Mouse (Mus musculus) heart, embryonic 10.5 days (tissue): Measurements from ENCODE around the gene Appbp2. TPM values are rescaled to one million over a fixed set of nuclear protein-coding genes. Genes with fewer than 3 reads are reported as not detected.
A peak's percentile ranks its signal among the peaks of the same experiment; 100 is the strongest.
"Not testable (repeated sequence)": the region's sequence is repeated elsewhere in the genome, so short reads cannot be mapped to it uniquely, and the experiment has no call there.

Experiments
- DNase-seq: peaks from one replicate; pipeline ENCODE4 v3.0.0-alpha.2; 2017; ENCODE audit warnings: low spot score
- H3K27ac ChIP-seq: fragments of 300-500 bp; sonication (generic); 2 replicates; pipeline ENCODE4 v1.5.1; 2016; ENCODE audit warnings: mild to moderate bottlenecking
- H3K27me3 ChIP-seq: fragments of 300-500 bp; sonication (generic); 2 replicates; pipeline ENCODE4 v1.6.1; 2016; ENCODE audit warnings: mild to moderate bottlenecking; ENCODE audit not compliant: poor library complexity, insufficient read depth, severe bottlenecking
- H3K36me3 ChIP-seq: fragments of 300-500 bp; sonication (generic); 2 replicates; pipeline ENCODE4 v1.6.1; 2016; ENCODE audit warnings: mild to moderate bottlenecking, moderate library complexity
- H3K4me1 ChIP-seq: fragments of 300-500 bp; sonication (generic); 2 replicates; pipeline ENCODE4 v1.6.1; 2016; ENCODE audit warnings: mild to moderate bottlenecking
- H3K4me3 ChIP-seq: fragments of 300-500 bp; sonication (generic); 2 replicates; pipeline ENCODE4 v1.5.1; 2016; ENCODE audit warnings: mild to moderate bottlenecking, moderate library complexity
- H3K9me3 ChIP-seq: fragments of 300-500 bp; sonication (generic); 2 replicates; pipeline ENCODE4 v1.6.1; 2016; ENCODE audit warnings: mild to moderate bottlenecking, moderate library complexity
- WGBS: fragments of 180-500 bp; shearing (Covaris S2); methylation state at CpG from one replicate; pipeline ENCODE4 v1.1.7; 2016; 5-methylcytosine and 5-hydroxymethylcytosine counted together
- polyA plus RNA-seq: library from polyadenylated mRNA; unstranded; fragments of >200 nt; fragmentation: Nextera tagmentation; extraction: Ambion mirVana; gene quantifications from 2 replicates; pipeline ENCODE4 v1.2.1, GENCODE M21; 2016

Appbp2 gene
- polyA plus RNA-seq, 1 experiment from 2014 or later = 46.8 TPM

GRCm38 (mm10) chr11:85177761-85178160 lies 57.2 kb downstream of the Appbp2 start:
- no peaks in the 10 kb centered on the region for H3K36me3 ChIP-seq
- no peaks in the 10 kb centered on the region for H3K9me3 ChIP-seq
- H3K27ac ChIP-seq = no peak overlapping the region
- no peaks in the 10 kb centered on the region for H3K4me1 ChIP-seq
- H3K27me3 ChIP-seq = peaks cover 4% of the 10 kb centered on the region; the same call in 1 of the 2 replicates
- 72% methylated on average over 6 of the region's 6 CpGs for whole genome bisulfite sequencing
- no peak overlapping the region for H3K4me3 ChIP-seq
- DNase-seq = no peak

- no peak for DNase-seq
- Histone ChIP-seq H3K36me3 (no peaks in the 10 kb centered on the region), H3K9me3 (no peaks in the 10 kb centered on the region), H3K4me3 (no peak overlapping the region), H3K4me1 (no peaks in the 10 kb centered on the region), H3K27me3 (peaks cover 7% of the 10 kb centered on the region; the same call in 1 of the 2 replicates), H3K27ac (no peak overlapping the region)
- WGBS = 71% methylated on average over 3 of the region's 3 CpGs
These were observed 59.0 kb downstream of the Appbp2 start for GRCm38 (mm10) chr11:85175941-85176340.

DNA sequence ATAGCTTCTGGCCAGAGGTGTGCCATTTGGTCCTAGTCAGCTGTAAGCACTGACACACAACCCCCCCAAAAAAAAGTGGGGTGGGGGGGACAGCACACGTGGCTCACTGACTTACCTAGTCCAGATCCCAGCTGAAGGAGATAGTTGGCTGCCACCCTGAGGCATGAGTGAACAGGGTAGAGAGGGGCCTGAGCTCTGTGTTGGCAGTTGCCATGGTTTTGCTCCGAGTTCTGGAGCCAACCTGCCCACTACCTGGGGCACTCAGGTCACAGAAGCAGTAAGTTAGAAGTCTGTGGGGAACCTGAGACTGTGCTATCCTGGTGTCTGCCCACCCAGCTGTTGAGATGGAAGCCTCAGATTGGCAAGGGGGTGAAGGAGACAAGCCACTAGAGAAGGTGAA lies 64.1 kb downstream of the Appbp2 start:
- H3K9me3 ChIP-seq = no peaks in the 10 kb centered on the region
- H3K4me1 ChIP-seq = peaks cover 13% of the 10 kb centered on the region; the same call in 1 of the 2 replicates
- DNase-seq = no peak
- 53% methylated on average over 2 of the region's 2 CpGs for WGBS
- H3K27me3 ChIP-seq = 0 out of 2 replicates have a peak, but pooled peaks cover 5% of the 10 kb centered on the region
- no peaks in the 10 kb centered on the region for H3K36me3 ChIP-seq
- H3K4me3 ChIP-seq = no peak overlapping the region
- no peak overlapping the region for H3K27ac ChIP-seq

DNA sequence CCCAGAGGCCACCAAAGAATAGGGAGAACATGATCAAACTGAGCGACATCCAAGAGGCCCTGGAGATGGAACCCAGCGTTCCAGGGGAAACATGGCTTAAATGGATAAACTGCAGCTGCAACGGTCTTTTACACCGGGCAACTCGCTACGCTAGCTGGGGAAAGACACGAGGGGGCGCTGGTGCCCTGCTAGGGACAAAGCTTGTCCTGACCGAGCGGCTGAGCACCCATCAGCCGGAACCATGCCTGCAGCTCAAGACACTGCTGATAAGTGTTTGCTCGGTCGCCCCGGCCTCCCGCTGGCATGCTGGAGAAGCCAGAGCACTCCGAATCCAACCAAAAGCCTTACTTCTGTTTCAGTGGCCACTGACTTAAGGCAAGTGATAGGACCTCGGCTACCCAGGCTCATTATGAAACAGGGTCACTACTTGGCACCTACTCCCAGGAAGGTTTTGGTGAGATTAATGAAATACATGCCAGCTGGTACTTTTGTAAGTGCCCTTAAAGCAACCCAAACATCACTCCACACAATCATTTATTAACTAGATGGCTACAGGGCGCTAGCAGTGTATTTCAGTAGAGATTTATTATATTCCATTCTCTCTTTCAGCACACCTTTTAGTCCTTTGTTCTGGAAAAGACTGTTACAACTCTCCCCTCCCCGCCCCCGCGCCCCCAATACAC lies 64.7 kb downstream of the Appbp2 start, which contains the start of gene 1700125H20Rik:
Gene 1700125H20Rik, plus strand, starts transcription at position 347 of the 683 bp plus-strand sequence.
- no peaks in the 10 kb centered on the region for H3K9me3 ChIP-seq
- peak within 1 kb of the TSS; percentile 39 for H3K4me3 ChIP-seq
- 0 out of 2 replicates have a peak, but pooled peaks cover 5% of the 10 kb centered on the region for H3K27me3 ChIP-seq
- H3K27ac ChIP-seq = peak within 1 kb of the TSS; percentile 54
- peak; percentile 94 for DNase-seq
- 14% methylated on average over 21 of the region's 21 CpGs for WGBS
- H3K36me3 ChIP-seq = no peaks in the 10 kb centered on the region
- peaks cover 13% of the 10 kb centered on the region; the same call in 1 of the 2 replicates for H3K4me1 ChIP-seq

GRCm38 (mm10) chr11:85167503-85167902 lies 67.4 kb downstream of the Appbp2 start:
- no peaks in the 10 kb centered on the region for H3K36me3 ChIP-seq
- H3K27ac ChIP-seq = no peak overlapping the region
- H3K4me1 ChIP-seq = peaks cover 13% of the 10 kb centered on the region; the same call in 1 of the 2 replicates
- H3K9me3 ChIP-seq = no peaks in the 10 kb centered on the region
- H3K4me3 ChIP-seq = no peak overlapping the region
- DNase-seq = no peak
- 62% methylated on average over 1 of the region's 1 CpGs for WGBS
- 0 out of 2 replicates have a peak, but pooled peaks cover 5% of the 10 kb centered on the region for H3K27me3 ChIP-seq

- H3K4me3 ChIP-seq = no peak overlapping the region
- H3K36me3 ChIP-seq = no peaks in the 10 kb centered on the region
- no peaks in the 10 kb centered on the region for H3K27me3 ChIP-seq
- H3K27ac ChIP-seq = no peak overlapping the region
- no peak for DNase-seq
- H3K9me3 ChIP-seq = no peaks in the 10 kb centered on the region
- H3K4me1 ChIP-seq = no peaks in the 10 kb centered on the region
These were observed 70.6 kb downstream of the Appbp2 start for GRCm38 (mm10) chr11:85164371-85164770.

DNA sequence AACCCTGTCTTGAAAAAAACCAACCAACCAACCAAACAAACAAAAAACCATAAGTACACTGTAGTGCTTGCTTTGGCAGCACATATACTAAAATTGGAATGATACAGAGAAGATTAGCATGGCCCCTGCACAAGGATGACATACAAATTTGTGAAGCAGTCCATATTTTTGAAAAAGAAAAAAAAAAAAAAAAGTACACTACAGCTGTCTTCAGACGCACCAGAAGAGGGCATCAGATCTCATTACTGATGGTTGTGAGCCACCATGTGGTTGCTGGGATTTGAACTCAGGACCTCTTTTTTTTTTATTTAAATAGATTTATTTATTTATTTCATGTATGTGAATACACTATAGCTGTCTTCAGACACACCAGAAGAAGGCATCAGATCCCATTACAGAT lies 71.9 kb downstream of the Appbp2 start:
- not testable (repeated sequence) for H3K27ac ChIP-seq, H3K36me3 ChIP-seq, H3K9me3 ChIP-seq, H3K27me3 ChIP-seq, H3K4me1 ChIP-seq, DNase-seq, H3K4me3 ChIP-seq
- 89% methylated on average over 1 of the region's 1 CpGs for WGBS

DNA sequence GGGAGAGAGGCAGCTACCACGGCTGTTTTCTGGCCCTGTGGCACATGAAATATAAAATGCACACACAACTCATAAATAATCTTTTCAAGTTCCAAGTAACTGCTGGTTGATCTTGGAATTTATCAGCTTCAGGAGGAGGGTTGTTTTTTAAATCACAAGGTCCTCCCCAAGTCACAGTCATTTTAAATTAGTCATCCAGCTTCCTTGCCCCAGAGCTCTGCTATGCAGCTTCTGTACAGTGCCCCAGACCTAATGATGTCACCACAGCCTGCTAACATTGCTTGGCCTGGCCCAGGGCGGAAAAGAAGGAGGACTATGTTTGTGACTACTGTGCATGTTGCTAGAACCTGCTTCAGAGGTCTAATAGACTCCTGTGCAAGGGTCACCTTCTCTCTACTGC lies 77.6 kb downstream of the Appbp2 start:
- 63% methylated on average over 2 of the region's 2 CpGs for WGBS
- Histone ChIP-seq H3K9me3 (no peaks in the 10 kb centered on the region), H3K27me3 (no peaks in the 10 kb centered on the region)

DNA sequence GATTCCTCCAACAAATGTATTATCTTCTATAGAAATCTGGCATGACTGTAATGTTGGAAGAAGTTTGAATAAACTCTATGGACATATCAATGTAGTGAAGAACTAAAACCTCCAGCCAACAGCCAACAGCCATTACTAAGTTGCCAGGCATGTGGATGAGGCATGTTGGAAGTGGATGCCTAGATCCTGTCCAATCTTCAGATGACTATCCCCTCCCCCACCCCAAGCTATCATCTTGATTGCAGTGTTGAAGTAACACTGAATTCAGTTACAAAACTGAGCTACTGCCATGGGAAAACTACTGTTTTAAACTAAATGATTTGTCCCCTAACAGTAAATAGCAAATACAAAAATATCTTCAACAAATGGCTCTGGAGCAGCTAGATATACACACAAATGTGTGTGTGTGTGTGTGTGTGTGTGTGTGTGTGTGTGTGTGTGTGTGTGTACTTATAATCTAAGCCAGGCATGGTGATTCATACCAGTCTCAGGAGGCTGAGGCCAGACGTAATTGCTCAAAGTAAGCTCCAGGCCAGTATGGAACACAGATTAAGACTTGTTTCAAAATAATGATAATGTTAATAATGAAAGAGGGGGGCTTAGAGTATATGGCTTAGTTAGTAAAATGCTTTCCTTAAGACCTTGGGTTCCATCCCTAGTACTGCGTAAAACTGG lies 82.5 kb downstream of the Appbp2 start:
- 79% methylated on average over 2 of the region's 2 CpGs for WGBS
- no peaks in the 10 kb centered on the region for H3K4me1 ChIP-seq
- H3K36me3 ChIP-seq = no peaks in the 10 kb centered on the region
- DNase-seq = no peak
- no peaks in the 10 kb centered on the region for H3K27me3 ChIP-seq
- no peak overlapping the region for H3K4me3 ChIP-seq
- no peak overlapping the region for H3K27ac ChIP-seq
- no peaks in the 10 kb centered on the region for H3K9me3 ChIP-seq

More for the DNA sequence above, 77.6 kb downstream of the Appbp2 start:
- DNase-seq = no peak
- Histone ChIP-seq H3K4me3 (no peak overlapping the region), H3K4me1 (no peaks in the 10 kb centered on the region), H3K36me3 (no peaks in the 10 kb centered on the region), H3K27ac (no peak overlapping the region)

- H3K4me1 ChIP-seq = peaks cover 10% of the 10 kb centered on the region
- no peaks in the 10 kb centered on the region for H3K27me3 ChIP-seq
- H3K36me3 ChIP-seq = no peaks in the 10 kb centered on the region
- H3K9me3 ChIP-seq = no peaks in the 10 kb centered on the region
- peak within 1 kb of the TSS; percentile 96 for H3K27ac ChIP-seq
- peak within 1 kb of the TSS; percentile 97 for H3K4me3 ChIP-seq
- DNase-seq = peak; percentile 99
- WGBS = under 1% methylated on average over 90 of the region's 94 CpGs
These were observed 95.1 kb downstream of the Appbp2 start, which contains the start of gene Usp32 for GRCm38 (mm10) chr11:85139581-85140540. Gene Usp32 (minus strand): TSS chr11:85140161.

DNA sequence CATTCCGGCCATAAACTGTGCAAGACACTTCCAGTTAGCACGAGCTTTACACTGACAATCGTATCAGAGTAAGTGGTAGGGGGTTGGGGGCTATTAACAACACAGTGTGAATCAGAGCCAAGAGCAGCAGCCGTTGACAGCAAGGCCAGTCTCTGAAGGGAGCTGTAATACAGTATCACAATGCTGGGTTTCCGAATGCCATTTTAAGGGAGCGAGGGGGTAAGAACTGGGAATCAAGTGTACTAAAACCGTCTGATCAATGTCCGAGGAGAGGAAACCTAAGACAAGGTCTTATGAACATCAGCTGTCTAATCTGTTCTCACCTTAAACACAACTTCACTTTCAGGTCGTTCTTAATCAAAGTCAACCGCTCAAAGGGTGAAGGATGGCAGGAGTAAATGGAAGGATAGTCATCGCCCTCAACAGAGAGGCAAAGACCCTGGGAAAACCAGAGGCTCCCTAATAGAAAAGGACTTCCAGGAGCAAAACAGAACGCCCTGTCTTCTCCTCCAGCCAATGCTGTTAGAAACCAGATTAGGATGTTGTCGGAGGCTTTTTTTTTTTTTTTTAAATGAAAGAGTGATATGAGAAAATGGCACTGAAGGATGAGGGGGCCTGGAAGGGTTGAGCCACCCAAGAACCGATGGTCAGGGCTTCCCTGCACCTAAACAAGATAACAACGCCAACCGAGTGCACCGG lies 96.0 kb downstream of the Appbp2 start:
- no peaks in the 10 kb centered on the region for H3K9me3 ChIP-seq

More for the DNA sequence above, 96.0 kb downstream of the Appbp2 start:
- peak overlapping the region; percentile 96 for H3K27ac ChIP-seq
- H3K36me3 ChIP-seq = no peaks in the 10 kb centered on the region
- peaks cover 10% of the 10 kb centered on the region for H3K4me1 ChIP-seq
- H3K27me3 ChIP-seq = no peaks in the 10 kb centered on the region
- H3K4me3 ChIP-seq = peak overlapping the region; percentile 97
- WGBS = 1% methylated on average over 17 of the region's 17 CpGs
- peak; percentile 75 for DNase-seq
